Mouse (Mus musculus) liver, embryonic 16.5 days (tissue): ENCODE data around the gene Uts2r. TPM values are rescaled to one million over a fixed set of nuclear protein-coding genes. Genes with fewer than 3 reads are reported as not detected.

ENCODE experiments used
- polyA plus RNA-seq: library from polyadenylated mRNA; unstranded; fragments of >200 nt; fragmentation: Nextera tagmentation; extraction: Ambion mirVana; gene quantifications from 2 replicates; pipeline ENCODE4 v1.2.1, GENCODE M21; 2015

Gene Uts2r
- polyA plus RNA-seq, 1 experiment from 2014 or later = not detected

Other genes with a start within 250 kb of the Uts2r start
- gene Ccdc57, start 227.4 kb upstream of the Uts2r start, polyA plus RNA-seq = 1.6 and 1.7 TPM in 2 replicates
- gene Slc16a3, start 211.8 kb upstream of the Uts2r start, polyA plus RNA-seq = 80.5 and 82.1 TPM in 2 replicates
- 33.4 and 36.8 TPM in 2 replicates for gene Csnk1d, start 168.9 kb upstream of the Uts2r start, polyA plus RNA-seq
- gene Cd7, start 120.9 kb upstream of the Uts2r start, polyA plus RNA-seq = 1.3 and 1.6 TPM in 2 replicates
- 0.05 and 0.22 TPM in 2 replicates for gene Sectm1b, start 96.7 kb upstream of the Uts2r start, polyA plus RNA-seq
- 0.89 and 1.8 TPM in 2 replicates for gene Sectm1a, start 79.1 kb upstream of the Uts2r start, polyA plus RNA-seq
- gene Tex19.2, start 41.6 kb upstream of the Uts2r start, polyA plus RNA-seq = 0.05 TPM in 1 of 2 replicates, not detected in the other
- not detected in 2 replicates for gene Tex19.1, start 14.1 kb upstream of the Uts2r start, polyA plus RNA-seq
- 2.9 and 3.1 TPM in 2 replicates for gene Hexdc, start 44.2 kb downstream of the Uts2r start, polyA plus RNA-seq
- 15.4 and 15.5 TPM in 2 replicates for gene Ogfod3, start 44.4 kb downstream of the Uts2r start, polyA plus RNA-seq
- gene Cybc1, start 69.1 kb downstream of the Uts2r start, polyA plus RNA-seq = 20.2 and 21.1 TPM in 2 replicates
- 118 and 119 TPM in 2 replicates for gene Narf, start 77.0 kb downstream of the Uts2r start, polyA plus RNA-seq
- 2.1 and 2.3 TPM in 2 replicates for gene Foxk2, start 99.7 kb downstream of the Uts2r start, polyA plus RNA-seq
- 19.5 and 19.7 TPM in 2 replicates for gene Wdr45b, start 194.2 kb downstream of the Uts2r start, polyA plus RNA-seq
- 0.56 and 1.2 TPM in 2 replicates for gene Rab40b, start 228.0 kb downstream of the Uts2r start, polyA plus RNA-seq